Mouse (Mus musculus) right cerebral cortex, postnatal 36 days (tissue): ENCODE results near the gene Dnah7b.
"Not testable (repeated sequence)": the region's sequence is repeated elsewhere in the genome, so short reads cannot be mapped to it uniquely, and the experiment has no call there.

Source experiments
- DNase-seq, 2 experiments: peaks; one replicate each; pipeline ENCODE4 v3.0.0; 2022; ENCODE audit warnings: low spot score in 2 of 2, mixed read lengths in 1 of 2

Gene Dnah7b

GRCm38 (mm10) chr1:46066015-46066414 is at the start of gene Dnah7b:
Gene Dnah7b (plus strand): TSS chr1:46066315.
- DNase-seq = no peak

GRCm38 (mm10) chr1:46018382-46018977 is 47.6 kb upstream of the Dnah7b start:
- peak in 1 of 2 experiments; percentile 14 for DNase-seq

GRCm38 (mm10) chr1:46022262-46022661 is 43.9 kb upstream of the Dnah7b start:
- DNase-seq = no peak

GRCm38 (mm10) chr1:46031993-46032555 is 34.0 kb upstream of the Dnah7b start:
- no peak for DNase-seq

- no peak for DNase-seq
Measured at GRCm38 (mm10) chr1:46048188-46048587, 17.9 kb upstream of the Dnah7b start.

- DNase-seq = no peak
Measured at GRCm38 (mm10) chr1:46066484-46067251, 553 bp downstream of the Dnah7b start.

GRCm38 (mm10) chr1:46068787-46069186 is 2.7 kb downstream of the Dnah7b start:
- not testable (repeated sequence) for DNase-seq

- no peak for DNase-seq
Measured at GRCm38 (mm10) chr1:46077891-46078290, 11.8 kb downstream of the Dnah7b start.

GRCm38 (mm10) chr1:46100484-46100883 is 34.4 kb downstream of the Dnah7b start:
- no peak for DNase-seq

GRCm38 (mm10) chr1:46112606-46113005 is 46.5 kb downstream of the Dnah7b start:
- not testable (repeated sequence) for DNase-seq

- DNase-seq = not testable (repeated sequence)
Measured at GRCm38 (mm10) chr1:46117179-46117578, 51.1 kb downstream of the Dnah7b start.

- no peak for DNase-seq
Measured at GRCm38 (mm10) chr1:46128058-46128457, 61.9 kb downstream of the Dnah7b start.

GRCm38 (mm10) chr1:46196835-46197234 is 130.7 kb downstream of the Dnah7b start:
- not testable (repeated sequence) for DNase-seq

GRCm38 (mm10) chr1:46201169-46201568 is 135.1 kb downstream of the Dnah7b start:
- DNase-seq = peak; percentile 4 to 7

- DNase-seq = not testable (repeated sequence)
Measured at GRCm38 (mm10) chr1:46210014-46210588, 144.0 kb downstream of the Dnah7b start.

GRCm38 (mm10) chr1:46222704-46223103 is 156.6 kb downstream of the Dnah7b start:
- DNase-seq = not testable (repeated sequence)

- not testable (repeated sequence) for DNase-seq
Measured at GRCm38 (mm10) chr1:46226136-46226535, 160.0 kb downstream of the Dnah7b start.

- DNase-seq = not testable (repeated sequence)
Measured at GRCm38 (mm10) chr1:46268841-46269240, 202.7 kb downstream of the Dnah7b start.

GRCm38 (mm10) chr1:46271927-46272326 is 205.8 kb downstream of the Dnah7b start:
- no peak for DNase-seq

- not testable (repeated sequence) for DNase-seq
Measured at GRCm38 (mm10) chr1:46278057-46278910, 212.2 kb downstream of the Dnah7b start.

GRCm38 (mm10) chr1:46278911-46279565 is 212.9 kb downstream of the Dnah7b start:
- not testable (repeated sequence) for DNase-seq
